Mouse (Mus musculus) spleen, adult 2 months (tissue): Measurements from ENCODE around the gene Tacc2.

Source experiments
- CTCF ChIP-seq: fragments of 200-500 bp; IDR thresholded peaks from 2 replicates; pipeline ENCODE4 v1.5.1; 2011; ENCODE audit warnings: mild to moderate bottlenecking, inconsistent platforms; ENCODE audit not compliant: insufficient read depth, insufficient read length, insufficient replicate concordance; ENCODE audit errors: extremely low read depth
- POLR2A ChIP-seq: fragments of 200-500 bp; IDR thresholded peaks from 2 replicates; pipeline ENCODE4 v1.6.1; 2011; ENCODE audit warnings: low read depth, low read length, inconsistent platforms

- no peak for TF ChIP-seq CTCF
- no peak for TF ChIP-seq POLR2A
Observed at GRCm38 (mm10) chr7:130749165-130749564, 171.9 kb downstream of the Tacc2 start.
